Mouse (Mus musculus): ENCODE measurements around the gene Lcn3.

DNA sequence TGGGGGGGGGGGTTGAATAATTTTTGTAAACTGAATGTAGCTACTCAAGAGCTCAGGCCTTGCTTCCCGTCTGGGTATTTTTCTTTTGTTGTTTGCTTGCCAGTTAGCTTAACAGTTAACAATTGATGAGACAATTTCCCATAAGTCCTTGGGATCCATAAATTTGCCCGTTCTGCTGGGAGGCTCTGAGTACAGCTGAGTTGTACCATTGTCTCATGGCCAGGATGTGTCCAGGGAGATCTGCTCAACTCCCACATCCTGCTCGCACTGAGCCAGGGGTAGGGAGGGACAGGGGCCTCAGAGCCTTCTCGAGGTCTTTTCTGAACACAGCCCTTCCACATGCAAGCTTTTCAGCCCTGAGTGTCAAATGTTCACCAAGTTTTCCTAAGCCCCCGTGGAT lies 32.7 kb downstream of the Lcn3 start:
- no peak for TF ChIP-seq CTCF (IDR thresholded peaks at IDR 0.05; ENCODE audit: low read depth)
- no peak for TF ChIP-seq EP300 (IDR thresholded peaks at IDR 0.05; ENCODE audit: low read depth)
